Mouse (Mus musculus): ENCODE data around the gene Prr14l.
A peak's percentile ranks its signal among the peaks of the same experiment; 100 is the strongest.
"Not testable (repeated sequence)": the region's sequence is repeated elsewhere in the genome, so short reads cannot be mapped to it uniquely, and the experiment has no call there.

Gene Prr14l

GRCm38 (mm10) chr5:32853731-32854507, at the start of gene Prr14l:
Prr14l (minus strand) TSS chr5:32854256.
- peak; percentile 98 for DNase-seq (ENCODE audit: low spot score)

GRCm38 (mm10) chr5:32886739-32887138, 32.7 kb upstream of the Prr14l start:
- DNase-seq (ENCODE audit: low spot score), result no peak

GRCm38 (mm10) chr5:32872346-32872745, 18.3 kb upstream of the Prr14l start:
- no peak for DNase-seq (ENCODE audit: low spot score)

GRCm38 (mm10) chr5:32869389-32870024, 15.5 kb upstream of the Prr14l start:
- DNase-seq (ENCODE audit: low spot score), result no peak

- DNase-seq (ENCODE audit: low spot score), result peak; percentile 96
Observed at GRCm38 (mm10) chr5:32863253-32864228, 9.5 kb upstream of the Prr14l start, which contains the start of gene Depdc5. Depdc5 (plus strand) TSS chr5:32863701.

- no peak for DNase-seq (ENCODE audit: low spot score)
Observed at GRCm38 (mm10) chr5:32862469-32863132, 8.5 kb upstream of the Prr14l start.

- DNase-seq (ENCODE audit: low spot score), result no peak
Observed at GRCm38 (mm10) chr5:32861082-32861481, 7.0 kb upstream of the Prr14l start.

- peak; percentile 19 for DNase-seq (ENCODE audit: low spot score)
Observed at GRCm38 (mm10) chr5:32857781-32858220, 3.7 kb upstream of the Prr14l start.

- DNase-seq (ENCODE audit: low spot score), result not testable (repeated sequence)
Observed at GRCm38 (mm10) chr5:32855274-32855673, 1.2 kb upstream of the Prr14l start.

GRCm38 (mm10) chr5:32854818-32855217, 762 bp upstream of the Prr14l start:
- no peak for DNase-seq (ENCODE audit: low spot score)

GRCm38 (mm10) chr5:32852026-32852425, 2.0 kb downstream of the Prr14l start:
- no peak for DNase-seq (ENCODE audit: low spot score)

GRCm38 (mm10) chr5:32849580-32849979, 4.5 kb downstream of the Prr14l start:
- not testable (repeated sequence) for DNase-seq (ENCODE audit: low spot score)

- no peak for DNase-seq (ENCODE audit: low spot score)
Observed at GRCm38 (mm10) chr5:32849178-32849577, 4.9 kb downstream of the Prr14l start.

- DNase-seq (ENCODE audit: low spot score), result peak; percentile 8
Observed at GRCm38 (mm10) chr5:32840029-32840428, 14.0 kb downstream of the Prr14l start.

- DNase-seq (ENCODE audit: low spot score), result no peak
Observed at GRCm38 (mm10) chr5:32836976-32837375, 17.1 kb downstream of the Prr14l start.

- no peak for DNase-seq (ENCODE audit: low spot score)
Observed at GRCm38 (mm10) chr5:32834497-32834896, 19.6 kb downstream of the Prr14l start.

- DNase-seq (ENCODE audit: low spot score), result no peak
Observed at GRCm38 (mm10) chr5:32830054-32830453, 24.0 kb downstream of the Prr14l start.

- DNase-seq (ENCODE audit: low spot score), result not testable (repeated sequence)
Observed at GRCm38 (mm10) chr5:32828766-32829165, 25.3 kb downstream of the Prr14l start.

GRCm38 (mm10) chr5:32827009-32827408, 27.0 kb downstream of the Prr14l start, which contains the start of gene Gm20671:
Gm20671 (minus strand) TSS chr5:32827109.
- DNase-seq (ENCODE audit: low spot score), result no peak

- DNase-seq (ENCODE audit: low spot score), result no peak
Observed at GRCm38 (mm10) chr5:32820471-32820870, 33.6 kb downstream of the Prr14l start.

GRCm38 (mm10) chr5:32815396-32815795, 38.7 kb downstream of the Prr14l start:
- DNase-seq (ENCODE audit: low spot score), result no peak
